Mouse (Mus musculus): Measurements from ENCODE around the gene Atp1a3.

DNA sequence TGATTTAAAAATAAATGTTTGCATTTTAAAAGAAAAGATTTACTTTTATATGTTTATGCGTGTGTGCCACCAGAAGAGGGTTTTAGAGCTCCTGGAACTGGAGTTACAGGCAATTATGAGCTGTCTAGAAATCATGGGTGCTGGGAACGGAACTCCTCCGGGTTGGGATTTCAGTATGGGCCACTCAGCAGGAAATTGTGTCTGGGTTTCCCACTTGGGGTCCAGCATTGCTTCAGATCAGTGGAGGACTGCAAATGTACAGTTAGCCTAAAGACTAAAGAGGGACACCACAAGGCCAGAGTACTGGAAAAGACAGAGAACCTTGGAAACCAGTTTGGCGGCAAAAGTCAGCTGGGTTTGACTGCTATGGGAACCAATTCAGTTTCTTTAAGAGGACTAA lies 32.5 kb downstream of the Atp1a3 start:
- TF ChIP-seq CTCF (IDR thresholded peaks at IDR 0.05; ENCODE audit: low read depth, low read length) (no peak), POLR2A (IDR thresholded peaks at IDR 0.05; ENCODE audit: extremely low read depth, insufficient read depth, low read length) (no peak)

All from liver, adult 2 months (tissue).